Mouse (Mus musculus) heart, postnatal 0 days (tissue): ENCODE measurements around the gene Klf12. TPM values are rescaled to one million over a fixed set of nuclear protein-coding genes. Genes with fewer than 3 reads are reported as not detected.

Source experiments
- ATAC-seq: fragments of 200-750 bp; cut with Nextera tagmentation; 2 replicates; pipeline ENCODE4 v1.8.0; 2017; ENCODE audit warnings: low read depth, moderate number of reproducible peaks, moderate library complexity; ENCODE audit not compliant: insufficient read depth
- DNase-seq: peaks from one replicate; pipeline ENCODE4 v3.0.0-alpha.2; 2016; ENCODE audit warnings: low spot score
- H3K27ac ChIP-seq: fragments of 300-500 bp; sonication (generic); 2 replicates; pipeline ENCODE4 v1.5.1; 2014; ENCODE audit warnings: low read depth, mild to moderate bottlenecking
- H3K27me3 ChIP-seq: fragments of 300-500 bp; sonication (generic); 2 replicates; pipeline ENCODE4 v1.6.1; 2014; ENCODE audit warnings: low read length, mixed read lengths; ENCODE audit not compliant: control insufficient read depth, insufficient read depth
- H3K36me3 ChIP-seq: fragments of 300-500 bp; sonication (generic); replicated peaks from 2 replicates; pipeline ENCODE4 v1.6.1; 2014; ENCODE audit warnings: low read length, mixed read lengths; ENCODE audit not compliant: control insufficient read depth, insufficient read depth
- H3K4me1 ChIP-seq: fragments of 300-500 bp; sonication (generic); 2 replicates; pipeline ENCODE4 v1.6.1; 2014; ENCODE audit warnings: antibody characterized with exemption; ENCODE audit not compliant: control insufficient read depth, insufficient read depth
- H3K4me2 ChIP-seq: fragments of 300-500 bp; sonication (generic); 2 replicates; pipeline ENCODE4 v1.6.1; 2014; ENCODE audit warnings: low read depth, mild to moderate bottlenecking, low read length, moderate library complexity
- H3K4me3 ChIP-seq: fragments of 300-500 bp; sonication (generic); 2 replicates; pipeline ENCODE4 v1.5.1; 2014; ENCODE audit warnings: low read depth, low read length
- H3K9ac ChIP-seq: fragments of 300-500 bp; sonication (generic); replicated peaks from 2 replicates; pipeline ENCODE4 v1.6.1; 2014; ENCODE audit warnings: low read depth, low read length, mixed read lengths
- H3K9me3 ChIP-seq: fragments of 300-500 bp; sonication (generic); replicated peaks from 2 replicates; pipeline ENCODE4 v1.6.1; 2016; ENCODE audit warnings: low read length; ENCODE audit not compliant: control insufficient read depth
- CTCF ChIP-seq: IDR thresholded peaks from 2 replicates; pipeline ENCODE4 v1.5.1; 2016; ENCODE audit warnings: antibody characterized with exemption, control low read depth, low read depth
- EP300 ChIP-seq: IDR thresholded peaks from 2 replicates; pipeline ENCODE4 v1.6.1; 2016; ENCODE audit warnings: antibody characterized with exemption, low read depth
- WGBS: fragments of 180-500 bp; shearing (Covaris S2); extraction: QIAGEN DNeasy Blood & Tissue Kit; methylation state at CpG from one replicate; pipeline ENCODE4 v1.1.7; 2014; 5-methylcytosine and 5-hydroxymethylcytosine counted together
- polyA plus RNA-seq: library from polyadenylated mRNA; unstranded; fragments of >200 nt; fragmentation: Nextera tagmentation; extraction: Ambion mirVana; gene quantifications from 2 replicates; pipeline ENCODE4 v1.2.1, GENCODE M21; 2015
- total RNA-seq: library from RNA; depleted of rRNA; stranded (reverse); fragments of >200 nt; gene quantifications from 2 replicates; pipeline ENCODE4 v1.2.3, GENCODE M21; 2014; ENCODE audit warnings: low replicate concordance

Gene Klf12
- total and polyA plus RNA-seq, 2 experiments from 2014 or later = 4.1 to 26.3 TPM

GRCm38 (mm10) chr14:100134304-100134703 lies 150.2 kb downstream of the Klf12 start:
- H3K27me3 ChIP-seq = no peaks in the 10 kb centered on the region
- TF ChIP-seq EP300 (no peak), CTCF (no peak)
- no peak overlapping the region for H3K4me2 ChIP-seq
- no peaks in the 10 kb centered on the region for H3K9me3 ChIP-seq
- H3K4me3 ChIP-seq = no peak overlapping the region
- H3K9ac ChIP-seq = no peak overlapping the region
- no peak for DNase-seq
- no peaks in the 10 kb centered on the region for H3K36me3 ChIP-seq
- H3K27ac ChIP-seq = no peak overlapping the region
- no peak for ATAC-seq
- H3K4me1 ChIP-seq = no peaks in the 10 kb centered on the region
- WGBS = 89% methylated on average over 9 of the region's 9 CpGs

GRCm38 (mm10) chr14:100132479-100132878 lies 152.0 kb downstream of the Klf12 start:
- H3K36me3 ChIP-seq = no peaks in the 10 kb centered on the region
- DNase-seq (no peak), ATAC-seq (no peak)
- no peak overlapping the region for H3K27ac ChIP-seq
- H3K4me1 ChIP-seq = no peaks in the 10 kb centered on the region
- WGBS = 69% methylated on average over 4 of the region's 4 CpGs
- H3K4me3 ChIP-seq = no peak overlapping the region
- no peak overlapping the region for H3K4me2 ChIP-seq
- H3K9me3 ChIP-seq = no peaks in the 10 kb centered on the region
- TF ChIP-seq CTCF (no peak), EP300 (no peak)
- H3K27me3 ChIP-seq = no peaks in the 10 kb centered on the region
- H3K9ac ChIP-seq = no peak overlapping the region

- H3K27ac ChIP-seq = no peak overlapping the region
- DNase-seq = no peak
- no peaks in the 10 kb centered on the region for H3K27me3 ChIP-seq
- 92% methylated on average over 6 of the region's 6 CpGs for WGBS
- H3K36me3 ChIP-seq = no peaks in the 10 kb centered on the region
- H3K4me1 ChIP-seq = no peaks in the 10 kb centered on the region
- TF ChIP-seq EP300 = no peak
- TF ChIP-seq CTCF = no peak
- no peak overlapping the region for H3K9ac ChIP-seq
- no peak overlapping the region for H3K4me3 ChIP-seq
- H3K4me2 ChIP-seq = no peak overlapping the region
- no peak for ATAC-seq
- no peaks in the 10 kb centered on the region for H3K9me3 ChIP-seq
These were observed 158.4 kb downstream of the Klf12 start for GRCm38 (mm10) chr14:100126126-100126525.

DNA sequence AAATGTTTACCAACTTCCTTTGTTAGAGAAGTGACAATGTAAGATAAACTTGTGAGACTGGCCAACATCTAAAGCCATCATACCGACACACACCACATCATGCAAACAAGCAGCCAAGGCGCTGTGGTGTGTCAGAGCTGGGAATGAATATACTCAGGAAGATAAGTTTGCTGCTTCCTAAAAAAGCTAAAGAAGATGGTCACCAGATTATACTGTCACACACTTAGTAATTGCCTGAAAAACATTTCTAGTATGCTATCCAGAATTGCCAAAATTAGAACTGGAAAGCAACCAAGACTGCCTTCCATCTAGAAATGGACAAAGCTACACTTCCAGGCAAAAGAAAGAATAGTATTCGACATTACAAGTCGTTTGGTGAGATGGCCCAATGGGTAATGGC lies 163.4 kb downstream of the Klf12 start:
- Histone ChIP-seq H3K9me3 (no peaks in the 10 kb centered on the region), H3K9ac (no peak overlapping the region), H3K4me3 (no peak overlapping the region), H3K4me1 (no peaks in the 10 kb centered on the region), H3K4me2 (no peak overlapping the region), H3K27me3 (no peaks in the 10 kb centered on the region), H3K27ac (no peak overlapping the region), H3K36me3 (no peaks in the 10 kb centered on the region)
- WGBS = 60% methylated on average over 4 of the region's 4 CpGs
- no peak for ATAC-seq
- no peak for DNase-seq
- TF ChIP-seq CTCF (no peak), EP300 (no peak)

DNA sequence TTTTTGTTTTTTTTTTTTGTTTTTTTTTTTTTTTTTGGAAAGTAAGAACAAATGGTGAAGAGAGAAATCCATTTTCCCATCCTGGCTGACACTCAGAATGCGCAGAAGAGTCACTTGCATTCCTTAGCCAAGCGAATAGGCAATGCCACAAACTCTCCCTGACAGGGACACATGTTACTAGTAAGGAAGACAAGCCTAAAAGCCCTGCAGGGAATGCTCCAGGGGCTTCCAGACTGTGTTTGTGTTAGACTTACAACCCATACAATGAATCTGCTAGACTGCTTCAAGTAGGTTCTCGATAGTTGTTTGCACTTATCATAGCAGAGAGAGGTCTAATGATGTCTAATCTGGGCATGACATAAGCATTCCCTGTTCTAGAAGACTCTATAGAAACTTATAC lies 164.6 kb downstream of the Klf12 start:
- TF ChIP-seq EP300 (no peak), CTCF (no peak)
- Histone ChIP-seq H3K27ac (no peak overlapping the region), H3K9ac (no peak overlapping the region), H3K9me3 (no peaks in the 10 kb centered on the region), H3K4me2 (no peak overlapping the region), H3K27me3 (no peaks in the 10 kb centered on the region), H3K4me3 (no peak overlapping the region), H3K36me3 (no peaks in the 10 kb centered on the region), H3K4me1 (no peaks in the 10 kb centered on the region)
- ATAC-seq (no peak), DNase-seq (no peak)
- 70% methylated on average over 3 of the region's 3 CpGs for WGBS

DNA sequence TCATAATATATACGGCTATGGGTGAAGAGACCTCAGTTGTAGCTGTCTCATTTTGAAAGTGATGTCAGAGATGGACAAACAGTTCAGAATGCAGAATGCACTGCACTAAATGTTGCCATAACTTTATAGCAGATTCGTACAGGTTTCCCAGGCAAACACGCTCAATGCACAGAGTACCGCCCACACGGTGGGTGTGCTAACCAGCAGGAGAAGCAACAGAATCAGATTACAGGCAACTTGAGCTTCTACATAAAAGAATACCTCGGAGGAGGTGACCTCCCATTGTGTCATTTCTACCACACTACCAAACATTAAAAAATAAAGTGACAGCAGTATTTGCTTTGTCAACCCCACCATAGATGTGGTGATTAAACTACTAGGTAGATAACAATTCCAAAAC lies 171.1 kb downstream of the Klf12 start:
- no peaks in the 10 kb centered on the region for H3K27me3 ChIP-seq
- no peak for ATAC-seq
- WGBS = 78% methylated on average over 6 of the region's 6 CpGs
- no peaks in the 10 kb centered on the region for H3K36me3 ChIP-seq
- no peak overlapping the region for H3K9ac ChIP-seq
- no peak for DNase-seq
- H3K4me2 ChIP-seq = no peak overlapping the region
- H3K9me3 ChIP-seq = no peaks in the 10 kb centered on the region
- no peak overlapping the region for H3K27ac ChIP-seq
- TF ChIP-seq CTCF (no peak), EP300 (no peak)
- no peak overlapping the region for H3K4me3 ChIP-seq
- no peaks in the 10 kb centered on the region for H3K4me1 ChIP-seq
